Mouse (Mus musculus) spleen, postnatal 10 days (tissue): ENCODE measurements around the gene Lrrc3c.
A peak's percentile ranks its signal among the peaks of the same experiment; 100 is the strongest.

ENCODE experiments used
- DNase-seq, 2 experiments: peaks; one replicate each; pipeline ENCODE4 v3.0.0; 2021 to 2022; ENCODE audit warnings: low spot score in 2 of 2

Lrrc3c gene

DNA sequence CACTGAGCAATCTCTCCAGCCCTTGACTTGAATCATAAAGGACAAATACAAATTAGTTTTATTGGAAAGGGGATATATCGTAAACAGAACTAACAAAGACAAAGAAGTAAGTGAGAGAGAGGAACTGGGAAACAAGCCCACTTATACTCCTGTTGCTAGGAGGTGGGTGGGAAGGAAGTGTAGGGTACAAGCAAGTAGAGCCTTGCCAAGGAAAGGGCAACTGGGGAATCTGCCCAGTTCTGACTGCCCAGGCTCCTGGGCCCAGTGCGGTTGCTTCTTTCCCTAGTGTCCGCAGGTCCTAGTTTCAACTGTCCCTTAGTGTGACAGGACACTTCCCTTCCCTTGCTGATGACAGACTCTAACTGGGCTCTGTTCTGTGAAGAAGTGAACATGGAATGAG, 30.6 kb downstream of the Lrrc3c start:
- no peak for DNase-seq

DNA sequence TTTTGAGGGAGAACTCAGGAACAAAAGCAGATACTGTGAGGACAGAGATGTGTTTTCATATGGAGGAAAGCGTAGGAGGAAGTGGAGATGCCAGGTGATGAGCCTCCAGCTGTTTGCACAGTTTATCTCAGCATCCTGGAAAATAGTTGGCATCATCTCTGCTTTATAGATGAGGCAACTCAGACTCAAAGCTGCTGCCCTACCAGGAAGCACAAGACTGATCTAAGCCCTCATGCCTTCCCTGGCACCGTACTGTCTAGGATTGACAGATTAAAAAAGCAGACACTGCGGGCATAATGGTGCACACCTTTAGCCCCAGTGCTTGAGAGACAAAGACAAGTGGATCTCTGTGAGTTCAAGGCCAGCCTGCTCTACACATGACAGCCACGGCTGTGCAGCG, 32.6 kb downstream of the Lrrc3c start:
- no peak for DNase-seq

DNA sequence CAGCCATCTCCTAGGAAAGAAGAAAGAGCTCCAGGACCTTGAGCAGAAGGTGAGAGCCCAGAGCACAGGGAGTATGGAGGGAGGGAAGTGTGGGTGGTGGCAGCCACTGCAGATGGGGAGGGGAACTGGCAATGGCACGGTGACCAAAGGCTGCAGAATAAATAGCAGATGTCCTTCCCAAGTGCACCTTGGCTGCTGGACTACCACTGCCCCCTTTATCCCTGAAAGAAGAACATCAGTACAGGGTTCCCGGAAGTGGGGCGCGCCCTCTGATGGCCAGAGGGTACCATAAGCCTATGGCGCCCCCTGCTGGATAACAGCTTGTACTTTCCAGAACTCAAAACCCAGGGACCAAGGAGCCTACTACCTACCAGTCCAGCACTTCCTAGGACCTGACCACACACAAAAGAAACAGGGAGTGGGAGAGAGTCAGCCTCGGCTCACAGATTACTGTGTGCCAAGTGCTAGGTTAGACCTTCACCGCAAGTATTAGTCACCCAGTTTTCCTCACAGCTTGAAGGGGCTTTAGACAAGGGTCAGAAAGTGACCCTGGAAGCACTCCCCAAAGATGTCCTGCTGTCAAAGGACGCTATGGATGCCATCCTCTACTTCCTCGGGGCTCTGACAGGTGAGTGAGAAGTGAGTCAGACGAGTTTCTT, 37.4 kb downstream of the Lrrc3c start:
- DNase-seq: peak; percentile 10 to 55

GRCm38 (mm10) chr11:98637501-98637900, 39.4 kb downstream of the Lrrc3c start:
- no peak for DNase-seq

GRCm38 (mm10) chr11:98640091-98640490, 42.0 kb downstream of the Lrrc3c start:
- no peak for DNase-seq

DNA sequence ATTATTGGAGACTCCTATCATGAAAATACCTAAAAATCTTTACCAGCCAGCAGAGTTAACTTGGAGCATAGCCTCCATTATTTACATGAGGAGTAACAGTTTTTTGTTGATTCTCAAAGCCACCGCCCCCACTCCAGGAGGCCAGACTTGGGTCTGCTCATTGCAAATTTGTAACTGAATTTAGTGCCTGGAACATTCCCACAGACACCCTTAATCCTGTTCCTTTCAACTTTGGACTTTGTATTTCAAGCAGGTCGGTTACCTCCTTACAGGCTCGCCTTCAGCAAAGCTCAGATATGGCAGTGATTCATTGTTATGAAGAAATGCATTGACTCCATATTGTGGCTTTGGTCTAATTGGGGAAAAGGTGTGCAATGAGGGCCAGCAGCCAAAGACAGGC, 46.7 kb downstream of the Lrrc3c start:
- DNase-seq: no peak

DNA sequence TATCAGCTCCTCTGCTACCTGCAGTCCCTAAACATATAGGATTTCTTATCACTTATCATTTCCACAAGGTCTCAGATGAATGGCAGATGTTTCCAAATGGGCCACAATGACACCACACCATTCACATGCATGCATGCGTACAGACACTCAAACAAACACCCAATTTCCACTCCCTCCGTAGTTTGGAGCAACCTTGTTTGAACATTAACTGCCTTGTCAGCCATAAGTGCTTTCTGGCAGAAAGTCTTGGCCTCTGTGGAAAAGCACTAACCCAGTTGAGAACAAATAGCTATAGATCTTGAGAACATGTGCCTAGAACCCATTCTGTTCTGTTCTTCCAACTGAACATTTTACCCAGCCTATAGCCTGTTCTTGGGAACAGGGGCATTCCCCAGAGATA, 47.9 kb downstream of the Lrrc3c start:
- DNase-seq: no peak

- no peak for DNase-seq
Measured at GRCm38 (mm10) chr11:98646459-98646858, 48.4 kb downstream of the Lrrc3c start, which contains the start of gene Gsdma2. Gsdma2 (plus strand) TSS chr11:98646759.
